9 mouse cellular contexts compared by ENCODE assay signal in genomic region chr13:43261287-43261686, GRCm38 (mm10). TPM values are rescaled to one million over a fixed set of nuclear protein-coding genes. Genes with fewer than 3 reads are reported as not detected.
A peak's percentile ranks its signal among the peaks of the same experiment; 100 is the strongest.
DNase-seq lines count a peak whose midpoint lies in the region; ATAC-seq lines count a peak whose summit lies in the region.
"Had no signal": no experiment of that assay in that cellular context is flagged by ENCODE, and none has a peak within 500 bp of the region (broad histone marks: within the 10 kb centered on the region; RNA-seq: fewer than 3 reads in every experiment).

No protein-coding gene starts in this region.

- no peaks in the 10 kb centered on the region for H3K36me3 ChIP-seq in hindbrain, embryonic 15.5 days
- H3K36me3 ChIP-seq in hindbrain, embryonic 16.5 days (ENCODE audit: control insufficient read depth, insufficient read depth, low read length) = no peaks in the 10 kb centered on the region
- H3K36me3 ChIP-seq in midbrain, embryonic 15.5 days (replicated peaks) = no peaks in the 10 kb centered on the region

- H3K9ac ChIP-seq in hindbrain, embryonic 15.5 days = no peak overlapping the region
- H3K9ac ChIP-seq in hindbrain, embryonic 16.5 days (ENCODE audit: low read depth, low read length) = no peak overlapping the region
- H3K9ac ChIP-seq in midbrain, embryonic 15.5 days = no peak overlapping the region

- H3K9me3 ChIP-seq in hindbrain, embryonic 15.5 days = no peaks in the 10 kb centered on the region
- no peaks in the 10 kb centered on the region for H3K9me3 ChIP-seq in hindbrain, embryonic 16.5 days (ENCODE audit: control insufficient read depth, low read length)
- no peaks in the 10 kb centered on the region for H3K9me3 ChIP-seq in midbrain, embryonic 15.5 days

- no peaks in the 10 kb centered on the region for H3K27me3 ChIP-seq in hindbrain, embryonic 15.5 days
- no peaks in the 10 kb centered on the region for H3K27me3 ChIP-seq in hindbrain, embryonic 16.5 days (replicated peaks; ENCODE audit: control insufficient read depth, insufficient read depth, low read length)
- H3K27me3 ChIP-seq in midbrain, embryonic 15.5 days (replicated peaks) = no peaks in the 10 kb centered on the region

- WGBS in hindbrain, embryonic 15.5 days = 75% methylated on average over 3 of the region's 3 CpGs
- 82% methylated on average over 3 of the region's 3 CpGs for WGBS in hindbrain, embryonic 16.5 days
- WGBS in midbrain, embryonic 15.5 days = 84% methylated on average over 3 of the region's 3 CpGs

- ATAC-seq in hindbrain, embryonic 15.5 days (ENCODE audit: low FRiP score, low read depth) = 0 out of 2 replicates have a peak, but pooled peaks have one; percentile 20
- ATAC-seq in hindbrain, embryonic 16.5 days = no peak
- ATAC-seq in CD4-positive, CD25-positive, alpha-beta regulatory T cell, adult 4 months = peak; percentile 63
- ATAC-seq in erythroblast, adult 5-6 weeks (replicated peaks; ENCODE audit: low FRiP score, poor library complexity, severe bottlenecking) = peak; percentile 95
- peak; percentile 80 for ATAC-seq in monocyte, adult 5-6 weeks (replicated peaks; ENCODE audit: insufficient number of reproducible peaks, low FRiP score, low TSS enrichment, poor library complexity, severe bottlenecking)
- no peak for ATAC-seq in cerebellum, adult (ENCODE audit: insufficient number of reproducible peaks, low FRiP score, low TSS enrichment)
- no peak for ATAC-seq in midbrain, embryonic 15.5 days (replicated peaks)

- no peak overlapping the region for H3K4me3 ChIP-seq in hindbrain, embryonic 15.5 days
- H3K4me3 ChIP-seq in hindbrain, embryonic 16.5 days (ENCODE audit: low read length) = no peak overlapping the region
- no peak overlapping the region for H3K4me3 ChIP-seq in midbrain, embryonic 15.5 days

- H3K4me2 ChIP-seq in hindbrain, embryonic 15.5 days = no peak overlapping the region
- H3K4me2 ChIP-seq in hindbrain, embryonic 16.5 days (ENCODE audit: low read length) = no peak overlapping the region
- no peak overlapping the region for H3K4me2 ChIP-seq in midbrain, embryonic 15.5 days

- no peak for DNase-seq in adrenal gland, postnatal 10 days
- DNase-seq: adrenal gland, adult 2 months had no signal

- H3K27ac ChIP-seq in hindbrain, embryonic 15.5 days (replicated peaks) = no peak overlapping the region
- H3K27ac ChIP-seq in hindbrain, embryonic 16.5 days (ENCODE audit: low read depth, low read length) = no peak overlapping the region
- H3K27ac ChIP-seq in midbrain, embryonic 15.5 days = no peak overlapping the region

- H3K4me1 ChIP-seq in hindbrain, embryonic 15.5 days (replicated peaks) = peaks cover 5% of the 10 kb centered on the region; the same call in 1 of the 2 replicates
- no peaks in the 10 kb centered on the region for H3K4me1 ChIP-seq in hindbrain, embryonic 16.5 days (ENCODE audit: control insufficient read depth, insufficient read depth, low read depth, low read length)
- H3K4me1 ChIP-seq in midbrain, embryonic 15.5 days = peaks cover 19% of the 10 kb centered on the region

RNA-seq across cellular contexts. Expression of gene Gfod1, which starts 42.7 kb away (rescaled TPM):
- 2.4 and 3.0 TPM in 2 replicates for polyA plus RNA-seq in hindbrain, embryonic 15.5 days (2015; fragmentation: Nextera tagmentation; extraction: Ambion mirVana)
- 2.2 and 2.4 TPM in 2 replicates for polyA plus RNA-seq in hindbrain, embryonic 16.5 days (2015; fragmentation: Nextera tagmentation; extraction: Ambion mirVana)
- 1 to 10 TPM; 1.8 to 4.2 TPM for polyA plus RNA-seq in CD4-positive, CD25-positive, alpha-beta regulatory T cell, adult 4 months (2017; shearing (Covaris generic))
- 0.63 and 1.3 TPM in 2 replicates for total RNA-seq in erythroblast, adult 5-6 weeks (2015; ENCODE audit: low replicate concordance)
- 0.84 and 2.3 TPM in 2 replicates for total RNA-seq in erythroblast, adult 5-6 weeks (2017; ENCODE audit: low replicate concordance)
- total RNA-seq in monocyte, adult 5-6 weeks (2017) = 19.6 to 26.1 TPM (median 20.8 TPM) in 3 replicates
- polyA plus RNA-seq in midbrain, embryonic 15.5 days (2015; fragmentation: Nextera tagmentation; extraction: Ambion mirVana) = 2.4 and 2.9 TPM in 2 replicates
- 10 to 100 TPM; 10.1 to 11.7 TPM for total RNA-seq in adrenal gland, postnatal 10 days (2021)

Comparison
In these comparisons a context has a peak if more than half of its experiments do, and no peak if none do; other contexts are left out.
1. ATAC-seq: peak in hindbrain, embryonic 15.5 days (single experiment), CD4-positive, CD25-positive, alpha-beta regulatory T cell, adult 4 months (single experiment), erythroblast, adult 5-6 weeks (single experiment) and monocyte, adult 5-6 weeks (single experiment); none in hindbrain, embryonic 16.5 days (single experiment), cerebellum, adult (single experiment) and midbrain, embryonic 15.5 days (single experiment).